Mouse (Mus musculus) limb, embryonic 12.5 days (tissue): ENCODE measurements at regions not wholly inside any gene's neighbourhood (a gene's known extent, or its start where the extent isn't known, plus 50 kb on each side); places are given as distances from the start of the nearest gene placed in this dataset.

Source experiments
- ATAC-seq: fragments of 200-750 bp; cut with Nextera tagmentation; 2 replicates; pipeline ENCODE4 v1.8.0; 2017; ENCODE audit warnings: low read depth, moderate TSS enrichment; ENCODE audit not compliant: insufficient number of reproducible peaks, insufficient read depth, low FRiP score, low TSS enrichment
- H3K27ac ChIP-seq: fragments of 300-500 bp; sonication (generic); 2 replicates; pipeline ENCODE4 v1.5.1; 2016; ENCODE audit warnings: mild to moderate bottlenecking, moderate library complexity
- H3K27me3 ChIP-seq: fragments of 300-500 bp; sonication (generic); 2 replicates; pipeline ENCODE4 v1.6.1; 2016; ENCODE audit warnings: mild to moderate bottlenecking, moderate library complexity
- H3K36me3 ChIP-seq: fragments of 300-500 bp; sonication (generic); 2 replicates; pipeline ENCODE4 v1.6.1; 2016; ENCODE audit warnings: mild to moderate bottlenecking, moderate library complexity
- H3K4me1 ChIP-seq: fragments of 300-500 bp; sonication (generic); replicated peaks from 2 replicates; pipeline ENCODE4 v1.6.1; 2016
- H3K4me2 ChIP-seq: fragments of 300-500 bp; sonication (generic); 2 replicates; pipeline ENCODE4 v1.6.1; 2016; ENCODE audit warnings: mild to moderate bottlenecking, moderate library complexity
- H3K4me3 ChIP-seq: fragments of 300-500 bp; sonication (generic); replicated peaks from 2 replicates; pipeline ENCODE4 v1.5.1; 2016; ENCODE audit warnings: mild to moderate bottlenecking
- H3K9ac ChIP-seq: fragments of 300-500 bp; sonication (generic); replicated peaks from 2 replicates; pipeline ENCODE4 v1.6.1; 2016; ENCODE audit warnings: mild to moderate bottlenecking, moderate library complexity
- H3K9me3 ChIP-seq: fragments of 300-500 bp; sonication (generic); 2 replicates; pipeline ENCODE4 v1.6.1; 2016; ENCODE audit warnings: mild to moderate bottlenecking, moderate library complexity
- WGBS: fragments of 180-500 bp; shearing (Covaris S2); methylation state at CpG from one replicate; pipeline ENCODE4 v1.1.7; 2016; 5-methylcytosine and 5-hydroxymethylcytosine counted together

DNA sequence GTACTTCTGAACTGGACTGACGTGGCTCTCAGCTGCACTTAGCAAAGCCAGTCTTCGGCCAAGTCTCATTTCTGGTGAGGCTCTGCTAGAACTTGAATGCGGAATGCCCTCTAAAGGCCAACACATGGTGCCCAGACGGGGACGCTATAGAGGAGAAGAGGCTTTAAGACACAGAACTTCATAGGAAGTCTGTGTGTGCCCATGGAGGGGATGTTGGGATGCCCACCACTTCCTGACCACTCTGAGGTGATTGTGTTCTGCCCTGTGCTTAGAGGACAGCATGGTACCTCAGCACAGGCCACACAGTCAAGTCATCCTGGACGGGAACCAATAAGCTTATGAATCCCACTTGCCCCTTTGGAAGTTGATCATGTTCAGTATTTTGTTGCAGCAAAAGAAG lies 325.3 kb upstream of the Map3k7 start:
- Histone ChIP-seq H3K9ac (no peak overlapping the region), H3K4me1 (peaks cover 10% of the 10 kb centered on the region), H3K27ac (no peak overlapping the region), H3K27me3 (no peaks in the 10 kb centered on the region), H3K9me3 (no peaks in the 10 kb centered on the region), H3K36me3 (no peaks in the 10 kb centered on the region), H3K4me3 (no peak overlapping the region), H3K4me2 (no peak overlapping the region)
- 90% methylated on average over 6 of the region's 6 CpGs for WGBS
- no peak for ATAC-seq

DNA sequence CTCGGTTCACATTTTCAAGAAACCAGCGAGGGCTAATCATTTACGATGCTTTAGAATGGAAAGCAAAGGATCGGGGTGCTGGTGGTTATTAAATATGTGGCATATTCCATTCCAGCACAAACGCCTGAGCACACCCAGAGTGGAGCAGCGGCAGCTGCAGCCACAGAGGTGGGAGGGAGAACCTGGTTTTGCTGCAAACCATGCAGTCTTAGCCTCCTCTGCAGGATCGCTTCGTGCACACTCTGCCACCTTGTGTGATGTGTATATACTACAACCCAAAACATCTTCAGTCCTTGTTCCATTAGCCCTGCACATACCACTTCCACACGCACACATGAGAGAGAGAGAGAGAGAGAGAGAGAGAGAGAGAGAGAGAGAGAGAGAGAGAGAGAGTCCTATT lies 321.7 kb upstream of the Map3k7 start:
- peak; percentile 86 for ATAC-seq
- H3K27ac ChIP-seq: peak overlapping the region; percentile 23; the same call in 1 of the 2 replicates
- H3K4me2 ChIP-seq: peak overlapping the region; percentile 25; the same call in 1 of the 2 replicates
- H3K9ac ChIP-seq: no peak overlapping the region
- H3K9me3 ChIP-seq: no peaks in the 10 kb centered on the region
- H3K4me1 ChIP-seq: peaks cover 10% of the 10 kb centered on the region
- H3K4me3 ChIP-seq: no peak overlapping the region
- WGBS: 30% methylated on average over 9 of the region's 9 CpGs
- no peaks in the 10 kb centered on the region for H3K27me3 ChIP-seq
- no peaks in the 10 kb centered on the region for H3K36me3 ChIP-seq

- no peaks in the 10 kb centered on the region for H3K36me3 ChIP-seq
- no peak overlapping the region for H3K9ac ChIP-seq
- ATAC-seq: no peak
- H3K9me3 ChIP-seq: no peaks in the 10 kb centered on the region
- H3K27me3 ChIP-seq: no peaks in the 10 kb centered on the region
- peaks cover 10% of the 10 kb centered on the region for H3K4me1 ChIP-seq
- peak overlapping the region; percentile 25; the same call in 1 of the 2 replicates for H3K4me2 ChIP-seq
- peak overlapping the region; percentile 23; the same call in 1 of the 2 replicates for H3K27ac ChIP-seq
- 58% methylated on average over 10 of the region's 10 CpGs for WGBS
- H3K4me3 ChIP-seq: no peak overlapping the region
Measured at GRCm38 (mm10) chr4:31642593-31643290, 321.2 kb upstream of the Map3k7 start.

DNA sequence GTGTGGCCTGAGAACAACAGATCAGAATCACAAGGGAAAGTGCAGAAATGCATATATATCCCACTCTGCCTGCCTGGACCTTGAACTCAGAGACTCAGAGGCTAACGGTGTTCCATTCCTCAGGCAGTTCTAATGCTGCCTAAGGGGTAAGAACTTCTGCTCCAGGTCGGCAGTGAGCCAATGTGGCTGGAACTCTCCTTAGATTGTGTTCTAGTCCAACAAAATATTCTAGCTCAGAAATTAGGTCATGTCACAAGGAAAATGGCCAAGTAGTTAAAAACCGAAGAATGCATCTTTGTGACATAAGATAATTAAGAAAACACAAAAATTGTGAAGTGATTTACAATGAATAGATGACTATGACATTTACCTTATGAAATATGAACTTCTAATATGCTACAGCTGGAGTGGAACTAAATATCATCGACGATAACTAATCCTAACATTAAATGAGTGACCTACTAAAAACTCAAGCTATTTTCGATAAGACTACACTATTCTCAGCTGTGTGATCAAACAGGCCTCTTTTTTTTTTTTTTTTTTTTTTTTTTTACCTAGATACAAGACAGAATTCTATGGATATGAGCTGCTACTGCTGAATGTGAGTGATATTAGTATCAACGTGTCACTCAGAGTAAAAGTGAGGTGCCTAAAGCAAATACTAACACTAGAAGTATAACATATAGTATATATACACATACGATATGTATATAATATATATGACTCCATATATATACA lies 315.1 kb upstream of the Map3k7 start:
- no peaks in the 10 kb centered on the region for H3K36me3 ChIP-seq
- 88% methylated on average over 8 of the region's 8 CpGs for WGBS

GRCm38 (mm10) chr4:31655364-31656106 lies 308.4 kb upstream of the Map3k7 start:
- Histone ChIP-seq H3K36me3 (no peaks in the 10 kb centered on the region), H3K9me3 (no peaks in the 10 kb centered on the region), H3K27me3 (no peaks in the 10 kb centered on the region), H3K4me2 (no peak overlapping the region), H3K4me1 (no peaks in the 10 kb centered on the region), H3K9ac (no peak overlapping the region), H3K4me3 (no peak overlapping the region), H3K27ac (no peak overlapping the region)
- 69% methylated on average over 11 of the region's 11 CpGs for WGBS
- ATAC-seq: no peak

More for the DNA sequence above, 315.1 kb upstream of the Map3k7 start:
- Histone ChIP-seq H3K4me3 (no peak overlapping the region), H3K27ac (no peak overlapping the region), H3K27me3 (no peaks in the 10 kb centered on the region), H3K9me3 (no peaks in the 10 kb centered on the region), H3K9ac (no peak overlapping the region), H3K4me2 (no peak overlapping the region), H3K4me1 (no peaks in the 10 kb centered on the region)
- no peak for ATAC-seq

- Histone ChIP-seq H3K9me3 (no peaks in the 10 kb centered on the region), H3K27ac (no peak overlapping the region), H3K4me1 (peaks cover 4% of the 10 kb centered on the region; the same call in 1 of the 2 replicates), H3K9ac (no peak overlapping the region), H3K36me3 (no peaks in the 10 kb centered on the region), H3K4me3 (no peak overlapping the region), H3K27me3 (no peaks in the 10 kb centered on the region), H3K4me2 (no peak overlapping the region)
- 87% methylated on average over 8 of the region's 8 CpGs for WGBS
- ATAC-seq: no peak
Measured at GRCm38 (mm10) chr4:31656111-31656510, 307.8 kb upstream of the Map3k7 start.

DNA sequence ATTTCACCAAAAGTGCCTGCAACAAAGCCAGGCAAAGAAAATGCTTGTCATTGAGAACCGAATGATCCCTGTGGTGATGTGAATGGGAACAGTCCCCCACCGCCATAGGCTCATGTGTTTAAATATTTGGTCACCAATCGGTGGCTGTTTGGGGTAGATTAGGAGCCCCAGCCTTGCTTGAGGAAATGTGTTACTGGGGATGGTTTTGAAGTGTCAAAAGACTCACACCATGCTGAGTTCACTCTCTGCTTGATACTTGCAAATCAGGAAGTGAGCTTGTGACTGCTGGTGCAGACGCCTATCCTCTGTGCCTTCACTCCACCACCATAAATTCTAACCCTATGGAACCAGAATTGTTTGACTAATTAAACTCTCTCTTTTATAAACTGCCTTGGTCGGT lies 305.1 kb upstream of the Map3k7 start:
- Histone ChIP-seq H3K27ac (no peak overlapping the region), H3K4me1 (peaks cover 11% of the 10 kb centered on the region; the same call in 1 of the 2 replicates)
- 50% methylated on average over 5 of the region's 5 CpGs for WGBS

GRCm38 (mm10) chr4:31660896-31661295 lies 303.0 kb upstream of the Map3k7 start:
- WGBS: 19% methylated on average over 4 of the region's 4 CpGs
- Histone ChIP-seq H3K27ac (no peak overlapping the region), H3K9ac (no peak overlapping the region), H3K9me3 (no peaks in the 10 kb centered on the region), H3K4me2 (no peak overlapping the region), H3K4me3 (no peak overlapping the region), H3K36me3 (no peaks in the 10 kb centered on the region), H3K4me1 (peaks cover 11% of the 10 kb centered on the region; the same call in 1 of the 2 replicates), H3K27me3 (no peaks in the 10 kb centered on the region)
- ATAC-seq: no peak

More for the DNA sequence above, 305.1 kb upstream of the Map3k7 start:
- H3K4me2 ChIP-seq: no peak overlapping the region
- no peaks in the 10 kb centered on the region for H3K36me3 ChIP-seq
- H3K27me3 ChIP-seq: no peaks in the 10 kb centered on the region
- H3K4me3 ChIP-seq: no peak overlapping the region
- no peak overlapping the region for H3K9ac ChIP-seq
- H3K9me3 ChIP-seq: no peaks in the 10 kb centered on the region
- ATAC-seq: no peak

DNA sequence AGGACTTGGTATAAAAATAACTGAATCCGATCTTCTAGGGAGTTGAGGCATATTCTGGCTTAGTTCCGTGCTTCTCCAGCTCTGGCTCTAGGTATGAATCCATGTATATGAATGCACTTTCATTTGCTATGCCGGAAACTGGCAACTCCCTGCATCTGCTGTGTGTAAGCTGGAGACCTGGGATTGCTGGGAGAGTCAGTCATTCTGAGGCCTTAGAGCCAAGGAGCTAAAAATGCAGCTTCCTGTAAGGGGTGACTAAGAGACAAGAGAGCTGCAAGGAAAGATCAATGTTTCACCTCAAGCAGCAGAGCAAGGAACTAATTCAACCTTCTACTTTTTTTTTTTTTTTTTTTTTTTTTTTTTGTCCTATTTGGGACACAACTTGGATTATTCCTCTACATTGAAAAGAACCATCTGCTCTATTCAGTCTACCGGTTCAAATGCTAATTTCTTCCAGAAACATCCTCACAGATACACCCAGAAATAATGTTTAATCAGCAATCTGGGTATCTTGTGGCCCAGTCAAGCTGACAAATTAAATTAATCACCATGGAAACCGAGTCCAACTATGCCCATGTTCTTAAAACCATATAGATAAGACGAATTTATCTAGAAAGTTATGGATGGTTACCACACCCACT lies 292.2 kb upstream of the Map3k7 start:
- Histone ChIP-seq H3K9me3 (no peaks in the 10 kb centered on the region), H3K27me3 (no peaks in the 10 kb centered on the region), H3K9ac (no peak overlapping the region), H3K4me3 (no peak overlapping the region), H3K36me3 (no peaks in the 10 kb centered on the region), H3K4me1 (no peaks in the 10 kb centered on the region), H3K4me2 (no peak overlapping the region), H3K27ac (no peak overlapping the region)
- 88% methylated on average over 6 of the region's 6 CpGs for WGBS
- no peak for ATAC-seq

DNA sequence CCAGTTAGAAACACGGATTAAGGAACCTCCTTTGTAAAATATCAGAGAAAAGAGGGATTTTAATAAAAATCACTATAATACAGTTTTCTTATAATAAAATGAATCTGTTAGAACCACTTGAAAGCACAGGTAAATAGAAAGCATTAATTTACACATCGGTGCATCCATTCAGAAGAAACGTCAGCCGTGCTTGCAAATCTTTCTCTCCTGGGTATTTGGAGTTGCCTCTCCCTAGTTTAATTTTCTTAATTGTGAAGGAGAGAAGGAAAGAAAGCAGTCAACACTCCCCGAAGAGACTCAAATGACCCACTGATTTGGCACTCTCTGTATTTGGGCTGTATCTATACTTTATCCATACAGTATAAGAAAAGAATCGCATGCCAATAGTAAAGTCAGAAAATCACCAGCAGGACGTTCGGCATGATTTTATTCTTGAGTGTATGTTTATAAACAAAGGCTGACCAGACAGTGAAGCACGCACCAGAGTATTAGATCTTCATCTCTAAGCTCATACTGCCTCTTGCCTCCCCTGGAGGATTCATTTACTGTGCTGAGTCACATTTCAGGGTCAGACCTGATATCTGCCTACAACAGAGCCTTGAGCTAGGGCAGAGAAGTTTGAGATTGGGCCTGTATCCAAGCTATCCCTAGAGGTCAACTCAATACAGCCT lies 291.6 kb upstream of the Map3k7 start:
- H3K27ac ChIP-seq: no peak overlapping the region
- H3K9ac ChIP-seq: no peak overlapping the region
- no peak overlapping the region for H3K4me2 ChIP-seq
- H3K36me3 ChIP-seq: no peaks in the 10 kb centered on the region
- ATAC-seq: no peak
- no peak overlapping the region for H3K4me3 ChIP-seq
- no peaks in the 10 kb centered on the region for H3K27me3 ChIP-seq
- no peaks in the 10 kb centered on the region for H3K9me3 ChIP-seq
- WGBS: 88% methylated on average over 9 of the region's 9 CpGs
- H3K4me1 ChIP-seq: no peaks in the 10 kb centered on the region
